Mouse (Mus musculus): ENCODE data around the gene Trip4. TPM values are rescaled to one million over a fixed set of nuclear protein-coding genes. Genes with fewer than 3 reads are reported as not detected.

The Trip4 gene
- total RNA-seq, 4 experiments from 2014 or later, result 46.5 to 53.5 (median 48.1) TPM

DNA sequence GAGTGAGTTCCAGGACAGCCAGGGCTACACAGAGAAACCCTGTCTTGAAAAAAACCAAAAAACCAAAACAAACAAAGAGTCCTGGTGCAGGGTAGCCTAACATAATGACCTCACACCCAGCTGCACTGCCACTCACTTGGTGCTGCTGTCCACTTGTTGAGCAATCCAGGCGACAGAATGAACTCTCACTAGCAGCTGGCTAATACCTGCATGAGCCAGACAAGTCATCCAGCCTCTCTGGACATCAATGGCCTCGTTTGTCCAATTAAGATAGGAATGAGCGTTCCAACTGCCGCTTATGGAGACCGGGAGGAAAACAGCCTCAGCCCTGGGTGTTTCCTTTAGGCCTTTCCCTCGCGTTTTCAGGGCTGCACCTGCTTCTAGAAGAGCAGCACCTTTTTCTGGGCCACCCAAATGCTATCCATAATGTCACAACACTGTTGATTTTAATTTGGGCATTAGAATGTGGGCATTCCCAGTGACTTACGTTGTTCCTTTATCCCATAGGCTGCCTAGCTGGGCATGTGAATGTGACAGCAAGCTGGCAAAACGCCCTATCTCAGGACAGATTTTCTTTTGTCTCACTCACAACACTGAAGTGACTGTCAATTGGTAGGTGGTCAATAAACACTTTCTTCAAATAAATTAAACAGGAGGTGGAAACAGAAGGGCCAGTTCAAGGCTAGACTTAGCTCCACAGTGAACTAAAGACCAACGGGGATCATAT, 73.8 kb downstream of the Trip4 start:
- DNase-seq, result no peak

DNA sequence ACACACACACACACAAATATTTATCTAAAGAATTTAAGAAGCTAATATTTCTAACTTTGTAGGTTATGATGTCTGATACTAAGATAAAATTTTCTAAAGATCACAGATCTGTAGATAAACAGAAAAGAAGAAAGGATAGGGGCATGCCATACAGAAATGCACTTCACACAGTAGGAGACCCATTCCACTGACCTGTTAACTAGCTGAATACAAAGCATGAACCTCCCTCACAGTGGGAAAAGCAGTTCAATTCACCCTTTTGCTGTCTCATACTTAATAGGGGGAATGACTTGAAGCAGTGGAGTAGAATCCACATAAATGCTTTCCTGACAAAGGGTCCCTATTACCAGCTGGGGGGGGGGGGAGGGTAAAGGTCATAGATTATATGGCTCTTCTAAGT, 75.0 kb downstream of the Trip4 start:
- DNase-seq, result no peak

DNA sequence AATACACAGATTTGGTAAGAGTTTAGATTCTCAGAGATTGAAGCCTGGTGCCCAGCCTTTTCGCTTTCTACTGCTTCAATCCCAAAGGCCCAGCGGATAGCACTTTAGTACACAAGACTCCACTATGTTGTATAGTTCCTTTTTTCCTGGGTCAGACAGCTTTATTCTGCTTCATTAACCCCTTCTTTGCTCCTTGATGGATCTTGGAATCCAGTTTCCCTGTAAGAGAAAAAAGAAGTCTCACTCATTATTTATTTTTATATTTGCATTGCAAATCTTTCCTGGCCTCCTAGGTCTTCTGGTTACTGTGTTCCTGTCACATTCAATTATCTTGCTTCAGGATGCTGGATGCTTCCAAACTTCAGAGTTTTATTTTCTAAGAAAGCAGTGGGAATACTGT, 75.4 kb downstream of the Trip4 start:
- no peak for DNase-seq

DNA sequence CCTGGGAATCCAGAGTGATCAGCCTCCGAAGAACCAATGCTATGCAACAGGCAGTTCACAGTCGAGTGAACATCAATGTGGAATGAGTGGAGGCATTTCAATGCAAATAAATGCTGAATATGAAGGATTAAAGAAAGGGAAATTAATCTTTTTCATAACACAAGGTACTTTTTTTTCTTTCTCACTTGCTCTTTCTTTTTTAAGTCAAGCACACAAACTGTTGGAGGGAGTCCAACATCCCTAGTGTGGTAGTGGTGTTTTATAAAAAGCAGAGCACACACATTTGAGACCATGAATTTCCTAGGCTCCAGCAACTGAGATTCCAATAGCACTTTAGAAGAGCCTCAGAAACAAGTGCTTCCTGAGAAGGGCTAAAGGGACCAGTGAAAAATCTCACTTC, 76.6 kb downstream of the Trip4 start:
- DNase-seq, result no peak

DNA sequence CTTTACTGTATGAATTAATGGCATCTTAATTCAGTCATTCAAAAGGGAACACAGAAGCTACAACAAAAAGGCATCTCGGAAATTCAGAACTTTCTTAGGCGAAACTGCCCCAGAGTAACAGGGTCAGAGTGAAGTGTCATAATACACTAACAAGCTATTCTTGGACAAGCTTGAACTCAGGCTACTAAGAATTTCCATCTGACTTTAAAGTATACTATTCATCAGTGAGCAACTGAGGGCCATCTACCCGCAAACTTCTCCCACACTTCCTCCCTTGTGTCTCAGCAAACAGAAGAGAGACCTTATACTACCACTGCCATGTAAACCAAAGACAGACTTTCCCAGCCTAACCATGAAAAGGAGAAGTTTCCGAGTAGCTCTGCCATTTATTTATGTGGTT, 77.4 kb downstream of the Trip4 start:
- no peak for DNase-seq

DNA sequence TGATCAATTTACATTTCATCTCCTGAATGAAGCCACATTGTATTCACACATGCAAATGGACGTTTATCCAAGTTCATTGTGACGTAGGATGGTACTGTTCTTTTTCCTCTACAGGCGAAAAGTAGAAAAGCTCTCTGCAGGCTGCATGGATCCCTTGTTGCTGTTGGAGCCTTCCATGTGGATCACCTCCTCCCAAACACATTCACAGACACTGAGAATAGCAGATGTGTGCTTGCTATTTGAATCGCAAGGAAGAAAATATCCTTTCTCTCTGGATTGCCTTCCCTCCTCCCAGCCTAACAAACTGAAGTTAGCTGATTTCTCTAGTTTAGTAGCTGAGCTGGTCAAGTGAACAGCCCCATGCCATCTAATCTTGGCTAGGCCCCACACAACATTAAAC, 78.3 kb downstream of the Trip4 start:
- DNase-seq, result no peak

DNA sequence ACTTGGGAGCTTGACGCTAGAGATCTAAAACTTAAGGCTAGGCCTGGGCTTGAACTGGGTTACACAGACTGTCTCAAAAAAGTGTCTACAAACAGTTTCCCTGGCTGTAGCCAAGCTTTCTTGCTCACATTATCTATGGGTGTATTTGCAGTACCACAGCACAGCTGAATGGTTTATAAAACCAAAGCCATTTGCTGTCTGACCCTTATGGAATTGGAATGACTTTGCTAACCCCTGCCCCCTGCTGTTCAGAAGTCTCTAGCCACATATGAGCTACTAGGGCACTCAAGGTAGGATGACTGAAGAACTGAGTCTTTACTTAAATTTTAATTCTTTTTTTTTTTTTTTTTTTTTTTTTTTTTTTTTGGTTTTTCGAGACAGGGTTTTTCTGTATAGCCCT, 79.2 kb downstream of the Trip4 start:
- DNase-seq, result no peak

DNA sequence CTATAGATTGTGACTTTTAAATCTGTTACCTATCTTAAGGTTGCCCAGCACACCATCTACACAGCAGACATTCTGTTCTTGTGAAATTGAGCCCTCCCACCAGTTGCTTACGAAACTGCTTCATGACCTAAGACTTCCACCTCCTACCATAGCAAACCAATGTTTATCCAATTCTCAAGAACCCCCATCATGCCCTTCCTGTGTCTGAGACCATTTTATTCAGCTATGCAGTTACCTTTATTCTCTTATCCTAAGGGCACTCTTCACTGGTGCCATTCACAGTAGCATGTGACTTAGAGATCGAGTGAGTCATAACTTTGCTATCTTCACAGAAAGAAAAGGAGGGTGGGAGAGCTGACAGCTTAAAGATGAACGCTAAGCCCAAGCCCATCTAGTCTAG, 80.1 kb downstream of the Trip4 start:
- DNase-seq, result no peak

DNA sequence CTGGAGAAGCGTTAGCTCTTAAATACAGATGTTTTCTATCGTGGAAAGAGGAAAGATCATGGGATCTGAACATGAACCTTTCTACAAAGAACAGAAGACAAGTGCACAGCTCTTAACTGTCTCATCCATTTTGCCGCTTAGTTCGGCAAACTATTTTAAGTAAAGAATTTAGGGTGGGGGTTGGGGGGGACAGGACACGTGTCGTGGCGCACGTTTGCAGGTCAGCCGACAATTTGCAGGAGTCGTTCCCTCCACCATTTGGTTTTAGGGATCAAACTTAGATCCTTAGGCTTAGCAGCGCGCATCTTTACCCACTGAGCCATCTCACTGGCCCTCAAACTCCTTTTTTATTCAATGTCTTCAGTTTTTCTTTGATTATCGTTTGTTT, 80.6 kb downstream of the Trip4 start:
- DNase-seq, result no peak

DNA sequence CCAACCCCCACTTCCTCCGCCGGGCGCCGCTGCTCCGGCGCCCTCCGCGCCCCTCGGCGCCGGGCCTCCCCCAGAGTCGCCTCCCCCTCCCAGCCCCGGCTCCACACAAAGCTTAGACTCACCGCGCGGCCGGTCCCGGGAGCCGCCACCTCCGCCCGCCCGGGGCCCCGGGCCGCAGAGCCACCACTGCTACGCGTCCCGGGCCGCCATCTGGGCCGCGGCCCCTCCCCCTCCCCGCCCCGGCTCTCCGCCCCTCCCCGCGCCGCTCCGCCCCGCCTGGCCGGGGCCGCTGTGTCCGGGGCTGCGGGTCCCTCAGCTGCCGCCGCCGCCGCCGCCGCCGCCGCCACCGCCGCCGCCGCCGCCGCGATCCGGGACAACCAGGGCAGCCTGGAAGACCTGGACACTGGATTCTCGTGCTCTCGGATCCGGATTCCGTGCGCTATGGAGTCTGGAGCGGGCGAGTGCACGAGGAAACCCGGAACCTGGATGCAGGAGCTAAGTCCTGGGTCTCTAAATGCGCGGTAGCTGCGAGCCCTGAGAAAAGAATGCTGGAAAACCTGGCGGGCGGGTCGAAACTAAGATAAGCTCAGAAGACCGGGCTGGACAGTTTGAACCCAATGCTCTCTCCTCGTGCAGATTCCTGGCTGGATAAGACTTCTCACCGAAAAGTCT, 81.1 kb downstream of the Trip4 start, which contains the start of gene Zfp609:
TSS of gene Zfp609 (minus strand) at position 221 of the 672 bp plus-strand sequence.
- peak; percentile 88 for DNase-seq

DNA sequence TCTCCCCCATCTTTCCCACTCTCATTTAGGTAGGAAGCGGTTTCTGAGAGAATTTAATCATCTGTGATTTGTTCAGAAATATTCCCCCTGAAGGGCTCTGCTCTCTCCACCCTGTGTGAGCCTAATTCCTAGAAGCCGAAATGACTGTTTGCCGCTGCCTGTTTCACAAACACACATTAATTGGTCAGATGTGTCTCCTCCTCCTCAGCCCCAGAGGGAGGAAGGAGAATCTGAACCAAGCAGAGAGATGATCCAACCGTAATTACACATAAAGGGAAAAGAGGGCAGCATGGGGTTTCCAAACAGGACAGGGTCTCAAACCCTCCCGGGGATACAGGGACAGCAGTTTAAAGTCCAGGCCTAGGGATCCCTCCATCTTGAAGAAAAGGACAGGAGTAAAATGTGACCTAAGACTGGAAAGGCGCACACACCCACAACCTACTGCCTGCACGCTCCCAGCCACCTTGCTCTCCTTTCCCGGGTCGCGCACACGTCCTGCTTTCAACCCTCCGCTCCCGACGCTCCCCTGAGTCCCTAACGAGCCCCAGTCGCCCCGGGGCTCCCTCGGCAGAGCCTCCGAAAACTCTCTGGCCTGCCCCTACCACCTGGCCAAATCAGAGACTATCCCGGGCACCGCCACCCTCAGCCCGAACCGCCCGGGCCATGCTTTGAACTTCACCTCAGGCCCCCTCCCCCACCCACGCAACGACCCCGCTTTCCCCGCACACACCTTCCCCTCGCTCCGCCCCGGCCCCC, 81.8 kb downstream of the Trip4 start:
- peak; percentile 52 for DNase-seq

DNA sequence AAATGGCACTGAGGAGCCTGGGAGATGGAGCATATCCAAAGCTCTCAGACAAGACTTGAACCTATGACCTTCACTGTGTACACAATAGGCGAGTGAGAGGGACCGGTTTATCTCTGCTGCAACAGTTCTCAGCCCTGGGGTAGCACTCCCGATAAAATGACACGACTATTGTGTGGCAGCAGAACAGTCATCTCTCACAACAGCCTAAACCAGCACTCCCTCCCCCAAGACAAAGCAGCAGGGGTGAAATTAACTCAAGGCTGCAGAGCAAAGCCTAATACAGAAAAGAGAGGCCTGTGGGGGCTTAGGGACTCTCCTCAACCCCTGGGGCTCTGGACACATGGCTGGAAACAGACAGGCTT, 82.4 kb downstream of the Trip4 start:
- no peak for DNase-seq

DNA sequence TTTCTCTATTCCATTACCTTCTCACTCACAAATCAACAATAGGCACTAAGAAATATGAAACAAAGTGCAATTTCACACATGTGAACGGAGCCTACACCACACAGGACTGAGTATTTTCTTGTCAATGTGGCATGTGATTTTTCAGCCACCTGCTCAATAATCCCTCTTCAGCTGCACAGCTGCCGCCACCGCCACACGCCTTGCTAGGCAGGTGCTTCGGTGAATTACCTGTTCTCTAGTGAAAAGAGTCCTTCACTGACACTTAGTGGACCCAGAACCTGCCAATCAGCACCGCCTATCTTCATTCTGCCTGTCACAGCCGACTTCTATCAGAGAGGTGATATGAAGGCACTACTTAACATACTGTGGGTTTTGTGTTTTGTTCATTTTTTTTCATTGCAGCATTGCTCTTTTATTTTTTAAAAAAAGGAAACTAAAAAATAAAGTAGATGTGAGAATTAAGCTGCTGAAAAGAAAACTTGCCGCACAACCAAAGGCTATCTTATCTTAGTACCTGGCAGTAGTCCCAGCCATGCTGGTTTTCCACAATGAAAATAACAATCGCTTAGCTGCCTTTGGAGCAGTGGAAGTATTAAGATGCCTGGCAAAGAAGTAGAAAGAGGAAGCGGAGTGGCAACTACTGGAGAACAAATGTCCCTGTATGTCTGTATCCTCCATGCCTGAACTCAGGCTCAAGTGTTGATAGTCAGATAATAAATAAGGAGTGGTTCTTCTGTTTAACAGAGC, 84.7 kb downstream of the Trip4 start:
- no peak for DNase-seq

DNA sequence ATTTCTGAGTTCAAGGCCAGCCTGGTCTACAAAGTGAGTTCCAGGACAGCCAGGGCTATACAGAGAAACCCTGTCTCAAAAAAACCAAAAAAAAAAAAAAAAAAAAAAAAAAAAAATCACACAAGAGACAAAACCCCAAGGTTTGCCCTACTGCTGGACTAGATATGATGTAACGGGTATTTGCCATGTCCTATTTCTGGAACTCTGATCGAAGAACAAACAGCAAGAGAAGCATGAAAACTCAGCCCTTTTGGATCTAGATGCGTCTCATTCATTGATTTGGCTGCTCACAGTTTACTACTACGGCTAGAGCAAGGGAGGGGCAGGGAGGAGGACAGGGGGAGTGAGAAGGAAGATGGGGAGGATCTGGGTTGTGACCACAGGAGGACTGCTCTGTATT, 86.6 kb downstream of the Trip4 start:
- no peak for DNase-seq

DNA sequence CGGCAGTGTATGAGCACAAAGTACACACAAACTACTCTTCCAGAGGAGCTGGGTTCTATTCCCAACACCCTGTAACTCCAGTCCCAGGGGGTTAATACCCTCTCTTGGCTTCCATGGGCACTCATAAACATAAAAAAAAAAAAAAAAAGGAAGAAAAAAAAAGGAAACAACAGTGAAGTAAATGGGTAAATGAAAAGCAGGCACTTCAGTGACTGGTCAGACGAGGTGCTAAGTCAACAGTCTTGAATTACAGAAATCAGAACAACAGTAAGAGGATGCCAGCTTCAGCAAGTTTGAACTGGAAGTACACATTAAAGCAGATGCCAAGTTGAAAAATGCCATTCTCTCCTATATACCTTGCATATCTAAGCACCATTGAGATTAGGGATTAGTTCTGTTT, 88.3 kb downstream of the Trip4 start:
- no peak for DNase-seq

DNA sequence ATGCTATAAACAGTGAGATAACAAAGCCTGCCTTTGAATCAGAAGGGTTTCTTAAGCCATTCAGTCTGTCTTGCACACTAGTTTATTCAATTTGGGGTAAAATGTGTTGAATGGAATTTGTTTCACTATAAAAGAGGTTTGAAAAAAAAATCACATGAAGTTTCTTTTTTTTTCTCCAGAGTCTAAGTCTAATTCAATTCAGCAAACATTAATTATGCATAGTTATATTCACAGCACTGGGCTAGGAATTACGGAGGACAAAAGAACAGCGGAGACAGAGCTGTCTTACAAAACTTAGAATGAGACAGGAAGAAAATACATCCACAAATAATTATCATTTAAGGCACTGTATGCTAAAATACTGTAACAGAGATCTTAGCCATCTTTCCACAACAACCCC, 90.2 kb downstream of the Trip4 start:
- no peak for DNase-seq

DNA sequence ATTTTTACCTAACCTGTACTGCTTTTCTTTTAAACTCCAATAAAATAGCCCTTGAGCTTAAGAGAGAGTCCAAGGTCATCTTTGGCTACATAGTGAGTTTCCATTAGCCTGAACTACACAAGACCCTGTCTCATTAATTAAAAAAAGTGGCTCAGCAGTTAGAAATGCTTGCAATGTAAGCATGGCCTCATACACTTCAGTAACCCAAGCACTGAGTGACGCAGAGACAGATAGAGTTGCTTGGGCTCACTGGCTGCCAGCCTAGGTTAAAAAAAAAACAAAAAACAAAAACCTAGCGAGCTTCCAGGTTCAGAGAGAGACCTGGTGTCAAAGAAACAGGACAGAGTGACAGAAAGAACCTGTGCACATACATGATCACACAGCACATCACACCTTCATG, 95.8 kb downstream of the Trip4 start:
- DNase-seq, result no peak

DNA sequence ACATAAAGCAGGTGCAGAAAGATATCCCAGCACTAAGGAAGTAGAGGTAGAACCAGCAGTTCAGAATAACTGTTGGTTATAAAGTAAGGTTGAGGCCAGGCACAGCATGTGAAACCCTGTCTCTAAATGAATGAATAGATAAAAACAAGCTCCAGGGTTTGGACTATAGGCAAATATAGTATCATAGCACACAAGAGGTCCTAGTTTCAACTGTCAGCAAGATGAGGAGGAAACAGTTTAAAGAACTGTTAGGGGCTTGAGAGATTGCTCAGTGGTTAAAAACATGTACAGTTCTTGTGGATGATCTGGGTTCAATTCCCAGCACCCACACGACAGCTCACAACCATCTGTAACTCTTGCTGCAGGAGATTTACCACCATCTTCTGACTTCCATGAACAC, 96.8 kb downstream of the Trip4 start:
- no peak for DNase-seq

DNA sequence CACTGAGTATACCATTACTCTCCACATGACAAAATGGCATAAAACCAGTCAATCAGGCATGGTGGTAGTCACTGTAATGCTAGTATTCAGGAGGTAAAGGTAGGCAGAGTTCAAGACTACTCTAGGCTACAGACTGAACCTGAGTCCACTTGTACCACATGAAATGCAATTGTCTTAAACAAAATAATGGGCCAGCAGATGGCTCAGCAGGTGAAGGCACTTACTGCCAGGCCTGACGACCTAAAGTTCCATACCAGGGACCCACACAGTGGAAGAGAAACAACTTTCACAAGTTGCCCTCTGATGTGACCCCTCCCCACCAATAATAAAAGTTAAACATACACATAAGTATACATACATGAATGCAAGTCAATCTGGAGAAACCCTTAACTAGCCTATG, 100.8 kb downstream of the Trip4 start:
- no peak for DNase-seq

DNA sequence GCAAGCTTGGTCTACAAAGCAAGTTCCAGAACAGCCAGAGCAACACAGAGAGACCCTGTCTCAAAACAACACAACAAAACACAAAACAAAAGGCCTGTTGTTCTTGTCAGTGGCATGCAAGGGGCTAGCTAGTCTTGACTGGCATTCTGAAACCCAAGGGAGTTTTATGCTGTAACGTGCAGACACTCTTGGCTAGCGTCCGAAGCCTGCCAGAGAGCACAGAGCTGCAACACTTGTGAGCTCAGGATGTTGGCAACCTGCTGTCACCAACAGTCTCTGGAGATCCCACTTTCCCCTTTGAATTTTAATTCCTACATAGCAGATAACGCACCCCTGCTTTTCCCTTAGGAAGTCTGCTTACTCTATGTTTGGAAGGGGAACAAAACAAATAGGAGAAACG, 101.3 kb downstream of the Trip4 start:
- DNase-seq, result no peak

DNA sequence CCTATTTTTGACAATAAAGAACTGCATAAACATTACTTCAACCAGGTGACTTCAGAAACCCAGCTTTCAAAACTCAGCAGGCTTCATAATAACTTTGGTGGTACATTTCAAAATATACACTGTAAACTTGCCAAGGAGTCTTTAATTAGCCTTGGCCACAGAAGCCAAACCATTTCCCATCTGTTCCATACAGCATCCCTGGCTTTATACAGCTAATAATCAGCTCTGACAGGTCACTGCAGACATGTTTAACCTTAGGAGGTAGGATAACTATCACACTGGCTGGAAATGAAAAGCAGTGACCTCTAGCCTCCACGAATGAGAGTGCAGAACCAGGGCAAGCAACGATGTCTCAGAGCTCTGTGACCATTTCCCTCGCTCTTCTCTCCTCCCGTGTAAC, 108.8 kb downstream of the Trip4 start:
- DNase-seq, result no peak

DNA sequence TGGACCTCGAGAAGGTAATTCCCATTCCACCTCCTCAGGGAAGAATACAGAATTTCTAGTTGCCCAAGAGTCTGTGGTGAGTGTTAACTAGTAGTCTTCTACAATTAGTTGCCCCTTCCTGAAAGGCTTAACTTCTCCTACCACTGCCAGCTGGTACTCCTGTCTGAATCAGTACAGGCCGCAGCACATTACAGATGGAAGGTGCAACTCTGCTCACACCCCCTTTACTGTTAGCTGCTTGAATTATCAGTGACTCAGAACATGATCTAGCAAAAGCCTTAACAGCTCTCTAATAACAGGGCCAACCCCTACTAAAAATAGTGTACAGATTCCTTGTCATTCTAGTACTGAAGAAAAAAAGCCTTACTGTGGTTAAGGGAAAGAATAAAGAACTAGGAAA, 112.9 kb downstream of the Trip4 start:
- DNase-seq, result no peak

DNA sequence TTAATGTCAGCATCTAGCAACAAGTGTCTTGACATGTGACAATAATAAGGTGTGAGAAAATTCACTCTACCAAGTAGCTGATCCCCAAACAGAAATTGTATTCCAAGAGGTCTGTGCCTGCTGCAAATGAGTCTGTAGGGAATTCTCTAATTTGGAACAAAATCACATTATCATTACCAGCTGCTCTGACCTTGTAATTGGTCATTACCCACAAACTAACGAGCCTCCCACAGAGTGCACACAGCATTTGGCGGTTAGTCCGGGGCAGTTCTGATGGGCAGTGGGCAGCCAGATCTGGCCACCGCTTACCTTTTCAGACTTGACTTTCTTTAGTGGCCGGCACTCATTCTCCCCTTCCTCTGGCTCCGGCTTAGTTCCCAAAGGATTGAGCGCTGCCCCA, 114.3 kb downstream of the Trip4 start:
- DNase-seq, result no peak
